Mouse (Mus musculus) gastrocnemius, adult 2 months (tissue): Measurements from ENCODE around the gene Naaladl1. TPM values are rescaled to one million over a fixed set of nuclear protein-coding genes. Genes with fewer than 3 reads are reported as not detected.

Experiments used
- DNase-seq: peaks from one replicate; pipeline ENCODE4 v3.0.0; 2022
- H3K27ac ChIP-seq: fragments of 200-600 bp; 2 replicates; pipeline ENCODE4 v1.8.1; 2022; ENCODE audit warnings: mild to moderate bottlenecking
- H3K4me3 ChIP-seq: fragments of 200-600 bp; 2 replicates; pipeline ENCODE4 v1.8.1; 2022; ENCODE audit warnings: mild to moderate bottlenecking, moderate library complexity
- CTCF ChIP-seq: fragments of 200-600 bp; IDR thresholded peaks from 2 replicates; pipeline ENCODE4 v1.8.1; 2022; ENCODE audit warnings: antibody characterized with exemption, mild to moderate bottlenecking, moderate library complexity
- intact Hi-C: fragments of 180-260 bp; cut with DNase I; formaldehyde crosslinking; loops from one replicate; pipeline ENCODE4 v1.15.1; 2025
- total RNA-seq, 2 experiments: library from RNA; stranded (reverse); gene quantifications; 2 replicates each; pipeline ENCODE4 v1.2.3; 2021

Gene Naaladl1
- total RNA-seq, 2 experiments from 2014 or later = not detected

GRCm38 (mm10) chr19:6141394-6141749 lies 35.8 kb downstream of the Naaladl1 start, which contains the start of gene Arl2:
Gene Arl2, minus strand, starts transcription at chr19:6141548.
- TF ChIP-seq CTCF = peak; percentile 32; the same call in 1 of the 2 replicates
- Histone ChIP-seq H3K27ac (peak within 1 kb of the TSS; percentile 97), H3K4me3 (peak within 1 kb of the TSS; percentile 97)
- peak; percentile 74 for DNase-seq
- intact Hi-C loops = loop anchor here (2.0 kb wide), 1 partner anchor 93 kb away; the partner anchor contains the start of gene Ppp2r5b

GRCm38 (mm10) chr19:6144842-6145241 lies 39.3 kb downstream of the Naaladl1 start:
- H3K27ac ChIP-seq = no peak overlapping the region
- intact Hi-C loops = no loop called here
- H3K4me3 ChIP-seq = no peak overlapping the region
- no peak for DNase-seq
- no peak for TF ChIP-seq CTCF

- no peak for DNase-seq
- no peak for TF ChIP-seq CTCF
- Histone ChIP-seq H3K4me3 (no peak overlapping the region), H3K27ac (no peak overlapping the region)
- intact Hi-C loops = no loop called here
Observed at GRCm38 (mm10) chr19:6155174-6155573, 49.6 kb downstream of the Naaladl1 start.

GRCm38 (mm10) chr19:6156372-6156771 lies 50.8 kb downstream of the Naaladl1 start:
- Histone ChIP-seq H3K4me3 (no peak overlapping the region), H3K27ac (no peak overlapping the region)
- TF ChIP-seq CTCF = no peak
- DNase-seq = no peak
- intact Hi-C loops = no loop called here

GRCm38 (mm10) chr19:6157220-6157619 lies 51.6 kb downstream of the Naaladl1 start:
- H3K27ac ChIP-seq = no peak overlapping the region
- DNase-seq = no peak
- intact Hi-C loops = no loop called here
- no peak overlapping the region for H3K4me3 ChIP-seq
- TF ChIP-seq CTCF = no peak

- Histone ChIP-seq H3K27ac (peak overlapping the region; percentile 57; the same call in 1 of the 2 replicates), H3K4me3 (peak overlapping the region; percentile 62)
- peak; percentile 44 for DNase-seq
- TF ChIP-seq CTCF = no peak
- intact Hi-C loops = no loop called here
Observed at GRCm38 (mm10) chr19:6163872-6164547, 58.4 kb downstream of the Naaladl1 start.

Other genes with a start within 250 kb of the Naaladl1 start
- gene Frmd8, start 230.5 kb upstream of the Naaladl1 start, total RNA-seq = 1 to 10 TPM; 3.4 to 4.0 TPM
- under 1 TPM; 0.79 to 0.84 TPM for gene Slc25a45, start 228.0 kb upstream of the Naaladl1 start, total RNA-seq
- gene Tigd3, start 211.6 kb upstream of the Naaladl1 start, total RNA-seq = under 1 TPM; 0.10 to 0.20 TPM
- gene Dpf2, start 192.8 kb upstream of the Naaladl1 start, total RNA-seq = 10 to 100 TPM; 87.8 to 88.4 TPM
- 10 to 100 TPM in 1 of 2 experiments, 1 to 10 TPM in 1; 8.2 to 14.3 TPM for gene Cdc42ep2, start 181.0 kb upstream of the Naaladl1 start, total RNA-seq
- 1 to 10 TPM; 8.9 to 9.2 TPM for gene Pola2, start 141.6 kb upstream of the Naaladl1 start, total RNA-seq
- not detected for gene Slc22a20, start 119.6 kb upstream of the Naaladl1 start, total RNA-seq
- 10 to 100 TPM; 87.0 to 93.7 TPM for gene Capn1, start 89.9 kb upstream of the Naaladl1 start, total RNA-seq
- 10 to 100 TPM; 17.1 to 20.6 TPM for gene Syvn1, start 59.2 kb upstream of the Naaladl1 start, total RNA-seq
- 10 to 100 TPM; 24.6 to 30.9 TPM for gene Mrpl49, start 48.0 kb upstream of the Naaladl1 start, total RNA-seq
- 100 to 1,000 TPM; 410 to 473 TPM for gene Fau, start 47.9 kb upstream of the Naaladl1 start, total RNA-seq
- gene Znhit2, start 44.6 kb upstream of the Naaladl1 start, total RNA-seq = 1 to 10 TPM; 8.3 to 8.5 TPM
- gene Tm7sf2, start 37.4 kb upstream of the Naaladl1 start, total RNA-seq = 1 to 10 TPM; 4.6 TPM
- 10 to 100 TPM; 20.6 to 23.9 TPM for gene Vps51, start 28.6 kb upstream of the Naaladl1 start, total RNA-seq
- not detected for gene Tmem262, start 25.7 kb upstream of the Naaladl1 start, total RNA-seq
- gene Gm28374, start 23.5 kb upstream of the Naaladl1 start, total RNA-seq = not detected
- gene Zfpl1, start 20.8 kb upstream of the Naaladl1 start, total RNA-seq = 10 to 100 TPM; 11.2 to 13.1 TPM
- not detected for gene Cdca5, start 20.8 kb upstream of the Naaladl1 start, total RNA-seq
- not detected for gene AC131692.1, start 11.4 kb upstream of the Naaladl1 start, total RNA-seq
- gene Sac3d1, start 12.9 kb downstream of the Naaladl1 start, total RNA-seq = 1 to 10 TPM; 9.2 to 9.3 TPM
- 10 to 100 TPM in 1 of 2 experiments, 1 to 10 TPM in 1; 9.0 to 10.0 TPM for gene Snx15, start 22.5 kb downstream of the Naaladl1 start, total RNA-seq
- under 1 TPM; 0.23 to 0.75 TPM for gene Batf2, start 35.2 kb downstream of the Naaladl1 start, total RNA-seq
- gene Arl2, start 35.8 kb downstream of the Naaladl1 start, total RNA-seq = 10 to 100 TPM; 57.5 to 70.8 TPM
- gene Majin, start 78.6 kb downstream of the Naaladl1 start, total RNA-seq = not detected
- not detected for gene Gpha2, start 120.6 kb downstream of the Naaladl1 start, total RNA-seq
- gene Ppp2r5b, start 130.1 kb downstream of the Naaladl1 start, total RNA-seq = 10 to 100 TPM; 35.6 to 37.7 TPM
- 10 to 100 TPM; 18.4 to 19.0 TPM for gene Atg2a, start 135.9 kb downstream of the Naaladl1 start, total RNA-seq
- 10 to 100 TPM; 28.4 to 32.3 TPM for gene Ehd1, start 170.9 kb downstream of the Naaladl1 start, total RNA-seq
- 1 to 10 TPM; 6.0 to 6.4 TPM for gene Cdc42bpg, start 200.7 kb downstream of the Naaladl1 start, total RNA-seq
- 1 to 10 TPM; 7.0 to 7.8 TPM for gene Men1, start 229.2 kb downstream of the Naaladl1 start, total RNA-seq
- gene Map4k2, start 235.4 kb downstream of the Naaladl1 start, total RNA-seq = 10 to 100 TPM; 13.1 to 14.2 TPM